Mouse (Mus musculus) ES-E14 (cell line): ENCODE data around the gene Btg3. TPM values are rescaled to one million over a fixed set of nuclear protein-coding genes. Genes with fewer than 3 reads are reported as not detected.

ENCODE experiments used
- DNase-seq: peaks from one replicate; pipeline ENCODE4 v3.0.0-alpha.2; 2013; ENCODE audit warnings: low read depth, low spot score
- H3K27ac ChIP-seq: 2 replicates; pipeline ENCODE4 v1.5.1; 2012; ENCODE audit warnings: low read depth, mild to moderate bottlenecking, low read length, moderate library complexity, mixed read lengths; ENCODE audit not compliant: poor library complexity, insufficient read depth, severe bottlenecking
- H3K36me3 ChIP-seq: 2 replicates; pipeline ENCODE4 v1.6.1; 2012; ENCODE audit warnings: mild to moderate bottlenecking, low read length, moderate library complexity, mixed read lengths; ENCODE audit not compliant: control insufficient read depth, poor library complexity, insufficient read depth, severe bottlenecking
- H3K4me1 ChIP-seq, 2 experiments: fragments of 150-350 bp in 1 of 2; sonication (generic) in 1 of 2; 2 replicates each; pipeline ENCODE4 v1.6.1; 2012; ENCODE audit warnings: low read length in 2 of 2, mild to moderate bottlenecking in 1 of 2, mixed read lengths in 1 of 2; ENCODE audit not compliant: control insufficient read depth in 2 of 2, insufficient read depth in 2 of 2, poor library complexity in 1 of 2
- H3K4me3 ChIP-seq, 2 experiments: fragments of 150-350 bp in 1 of 2; sonication (generic) in 1 of 2; 2 replicates each; pipeline ENCODE4 v1.5.1; 2012; ENCODE audit warnings: low read length in 2 of 2, low read depth in 1 of 2, mild to moderate bottlenecking in 1 of 2, mixed read lengths in 1 of 2; ENCODE audit not compliant: insufficient read depth in 1 of 2, poor library complexity in 1 of 2, severe bottlenecking in 1 of 2
- H3K9ac ChIP-seq: 2 replicates; pipeline ENCODE4 v1.6.1; 2012; ENCODE audit warnings: low read depth, mild to moderate bottlenecking, low read length, mixed read lengths; ENCODE audit not compliant: poor library complexity, insufficient read depth, severe bottlenecking
- H3K9me3 ChIP-seq: fragments of 150-350 bp; sonication (generic); 2 replicates; pipeline ENCODE4 v1.6.1; 2012; ENCODE audit warnings: low read depth, mild to moderate bottlenecking, low read length; ENCODE audit not compliant: control insufficient read depth, insufficient read depth
- CHD2 ChIP-seq: IDR thresholded peaks from 2 replicates; pipeline ENCODE4 v1.6.1; 2014; ENCODE audit warnings: mild to moderate bottlenecking, low read depth, low read length, inconsistent platforms
- HCFC1 ChIP-seq: IDR thresholded peaks from 2 replicates; pipeline ENCODE4 v1.6.1; 2012; ENCODE audit warnings: low read length, inconsistent platforms, borderline replicate concordance; ENCODE audit not compliant: insufficient read depth
- MAFK ChIP-seq: IDR thresholded peaks from 2 replicates; pipeline ENCODE4 v1.6.1; 2014; ENCODE audit warnings: mild to moderate bottlenecking, low read depth, low read length, inconsistent platforms; ENCODE audit not compliant: insufficient read depth
- ZC3H11A ChIP-seq: IDR thresholded peaks from 2 replicates; pipeline ENCODE4 v1.6.1; 2012; ENCODE audit warnings: low read depth, mild to moderate bottlenecking, inconsistent platforms, low read length, borderline replicate concordance
- ZNF384 ChIP-seq: IDR thresholded peaks from 2 replicates; pipeline ENCODE4 v1.6.1; 2012; ENCODE audit warnings: low read depth, low read length, inconsistent platforms
- in situ Hi-C, 2 experiments: fragments of 600-800 bp; cut with MboI; formaldehyde crosslinking; loops; one replicate each; pipeline ENCODE4 v1.15.1; 2025; ENCODE audit warnings: low sequenced_read_pairs in 2 of 2, inconsistent platforms in 1 of 2; ENCODE audit not compliant: unreplicated experiment in 2 of 2
- total RNA-seq: library from RNA; depleted of rRNA; stranded (reverse); fragments of 300-350 nt; gene quantifications from 2 replicates; pipeline ENCODE4 v1.2.3, GENCODE M21; 2012; rRNA removed

Btg3 gene
- total RNA-seq, result 14.3 and 27.9 TPM in 2 replicates

- H3K27ac ChIP-seq, result peak within 1 kb of the TSS; percentile 63
- H3K4me3 ChIP-seq, result peak within 1 kb of the TSS; percentile 71 to 98
- peaks cover 7% of the 10 kb centered on the region for H3K36me3 ChIP-seq
- in situ Hi-C loops, result no loop called here
- no peaks in the 10 kb centered on the region for H3K9me3 ChIP-seq
- H3K9ac ChIP-seq, result peak within 1 kb of the TSS; percentile 95
- H3K4me1 ChIP-seq, result peaks cover 3 to 5% of the 10 kb centered on the region in 2 experiments; a peak in 3 of 4 replicates
- peak; percentile 77 for DNase-seq
- no peak for TF ChIP-seq ZNF384
- 0 out of 2 replicates have a peak, but pooled peaks have one; percentile 37 for TF ChIP-seq HCFC1
Measured at GRCm38 (mm10) chr16:78376745-78377570, at the start of gene Btg3. Gene Btg3, minus strand, starts transcription at chr16:78377192.

GRCm38 (mm10) chr16:78417733-78418132, 40.7 kb upstream of the Btg3 start:
- H3K4me3 ChIP-seq, result no peak overlapping the region
- H3K36me3 ChIP-seq, result no peaks in the 10 kb centered on the region
- no peaks in the 10 kb centered on the region for H3K9me3 ChIP-seq
- no peaks in the 10 kb centered on the region for H3K4me1 ChIP-seq
- no peak overlapping the region for H3K9ac ChIP-seq
- no peak overlapping the region for H3K27ac ChIP-seq
- TF ChIP-seq MAFK (peak; percentile 37; the same call in 1 of the 2 replicates), HCFC1 (no peak), CHD2 (no peak), ZNF384 (no peak)
- DNase-seq, result no peak
- in situ Hi-C loops, result no loop called here

- in situ Hi-C loops, result no loop called here
- Histone ChIP-seq H3K4me1 (peaks cover 0 to 3% of the 10 kb centered on the region in 2 experiments; a peak in 1 of 4 replicates), H3K9ac (no peak overlapping the region), H3K36me3 (no peaks in the 10 kb centered on the region), H3K9me3 (no peaks in the 10 kb centered on the region), H3K27ac (no peak overlapping the region), H3K4me3 (no peak overlapping the region)
- DNase-seq, result peak; percentile 33
- TF ChIP-seq HCFC1, result no peak
Measured at GRCm38 (mm10) chr16:78416500-78416899, 39.5 kb upstream of the Btg3 start.

- H3K4me1 ChIP-seq, result peaks cover 0 to 3% of the 10 kb centered on the region in 2 experiments; a peak in 1 of 4 replicates
Measured at GRCm38 (mm10) chr16:78409991-78410390, 33.0 kb upstream of the Btg3 start.

GRCm38 (mm10) chr16:78407855-78408254, 30.9 kb upstream of the Btg3 start:
- in situ Hi-C loops, result no loop called here
- Histone ChIP-seq H3K4me1 (peaks cover 0 to 3% of the 10 kb centered on the region in 2 experiments; a peak in 1 of 4 replicates), H3K9ac (no peak overlapping the region), H3K9me3 (no peaks in the 10 kb centered on the region), H3K27ac (no peak overlapping the region), H3K4me3 (no peak overlapping the region), H3K36me3 (no peaks in the 10 kb centered on the region)
- no peak for TF ChIP-seq ZC3H11A
- no peak for TF ChIP-seq MAFK
- no peak for TF ChIP-seq CHD2
- TF ChIP-seq HCFC1, result no peak
- TF ChIP-seq ZNF384, result no peak
- DNase-seq, result no peak

More at GRCm38 (mm10) chr16:78409991-78410390, 33.0 kb upstream of the Btg3 start:
- TF ChIP-seq CHD2 (no peak), MAFK (no peak), HCFC1 (no peak), ZC3H11A (no peak), ZNF384 (no peak)
- H3K27ac ChIP-seq, result no peak overlapping the region
- H3K9me3 ChIP-seq, result no peaks in the 10 kb centered on the region
- H3K4me3 ChIP-seq, result no peak overlapping the region
- no peak for DNase-seq
- in situ Hi-C loops, result no loop called here
- no peak overlapping the region for H3K9ac ChIP-seq
- H3K36me3 ChIP-seq, result no peaks in the 10 kb centered on the region
